In genomic region chr4:108383183-108383714, GRCm38 (mm10) we compare ENCODE assay signal across 8 mouse cellular contexts. TPM values are rescaled to one million over a fixed set of nuclear protein-coding genes. Genes with fewer than 3 reads are reported as not detected.
DNase-seq lines count a peak whose midpoint lies in the region; ATAC-seq and TF ChIP-seq lines count a peak whose summit lies in the region.

TSS of gene Shisal2a (minus strand) at chr4:108383349.

- no peak within 1 kb of the TSS for H3K27ac ChIP-seq in lung, embryonic 14.5 days (ENCODE audit: low read depth)
- H3K27ac ChIP-seq in embryonic facial prominence, embryonic 14.5 days (replicated peaks; ENCODE audit: low read depth, low read length) = peak within 1 kb of the TSS; percentile 10; the same call in 1 of the 2 replicates
- H3K27ac ChIP-seq in hindbrain, embryonic 15.5 days (replicated peaks) = peak within 1 kb of the TSS; percentile 44; the same call in 1 of the 2 replicates
- H3K27ac ChIP-seq in midbrain, embryonic 11.5 days (ENCODE audit: low read depth, low read length) = no peak within 1 kb of the TSS

- ATAC-seq in lung, embryonic 14.5 days (ENCODE audit: insufficient read depth) = no peak; the same call in 1 of the 2 replicates
- ATAC-seq in embryonic facial prominence, embryonic 14.5 days (ENCODE audit: low read depth) = peak; percentile 50
- ATAC-seq in hindbrain, embryonic 15.5 days (ENCODE audit: low FRiP score, low read depth) = peak; percentile 49
- ATAC-seq in midbrain, embryonic 11.5 days (ENCODE audit: low FRiP score) = peak; percentile 30; the same call in 1 of the 2 replicates

- H3K4me2 ChIP-seq in lung, embryonic 14.5 days = peak within 1 kb of the TSS; percentile 85
- H3K4me2 ChIP-seq in embryonic facial prominence, embryonic 14.5 days (ENCODE audit: low read depth, low read length) = peak within 1 kb of the TSS; percentile 89
- peak within 1 kb of the TSS; percentile 63 for H3K4me2 ChIP-seq in hindbrain, embryonic 15.5 days
- H3K4me2 ChIP-seq in midbrain, embryonic 11.5 days = peak within 1 kb of the TSS; percentile 75

- DNase-seq in lung, embryonic 14.5 days = peak; percentile 52
- no peak for DNase-seq in lung, postnatal 25 days (ENCODE audit: low spot score)
- DNase-seq in embryonic facial prominence, embryonic 14.5 days (ENCODE audit: low spot score) = peak; percentile 20
- no peak for DNase-seq in midbrain, embryonic 11.5 days (ENCODE audit: low spot score, missing footprints)
- peak; percentile 47 for DNase-seq in thymus, postnatal 4 days
- no peak for DNase-seq in left cerebral cortex, postnatal 36 days (ENCODE audit: low spot score in 2 of 2)
- DNase-seq in left cerebral cortex, postnatal 10 days (ENCODE audit: extremely low spot score in 1 of 2, low spot score in 2 of 2) = no peak

- intact Hi-C loops in left cerebral cortex, postnatal 36 days (cut with DNase I) = no loop called here
- intact Hi-C loops in left cerebral cortex, postnatal 10 days (cut with DNase I) = no loop called here

- H3K36me3 ChIP-seq in lung, embryonic 14.5 days (ENCODE audit: insufficient read depth) = no peaks in the 10 kb centered on the region
- H3K36me3 ChIP-seq in embryonic facial prominence, embryonic 14.5 days (ENCODE audit: control insufficient read depth, insufficient read depth, low read length) = no peaks in the 10 kb centered on the region
- no peaks in the 10 kb centered on the region for H3K36me3 ChIP-seq in hindbrain, embryonic 15.5 days
- no peaks in the 10 kb centered on the region for H3K36me3 ChIP-seq in midbrain, embryonic 11.5 days (ENCODE audit: control insufficient read depth, insufficient read depth, low read length)

- H3K27me3 ChIP-seq in lung, embryonic 14.5 days (ENCODE audit: insufficient read depth, low read length) = peaks cover 25% of the 10 kb centered on the region
- H3K27me3 ChIP-seq in embryonic facial prominence, embryonic 14.5 days (replicated peaks; ENCODE audit: control insufficient read depth, insufficient read depth, low read length) = peaks cover 9% of the 10 kb centered on the region
- no peaks in the 10 kb centered on the region for H3K27me3 ChIP-seq in hindbrain, embryonic 15.5 days
- peaks cover 26% of the 10 kb centered on the region for H3K27me3 ChIP-seq in midbrain, embryonic 11.5 days (ENCODE audit: control insufficient read depth, insufficient read depth, low read length)

- H3K9me3 ChIP-seq in lung, embryonic 14.5 days (ENCODE audit: low read depth, low read length) = no peaks in the 10 kb centered on the region
- H3K9me3 ChIP-seq in embryonic facial prominence, embryonic 14.5 days (ENCODE audit: control insufficient read depth, low read length) = no peaks in the 10 kb centered on the region
- H3K9me3 ChIP-seq in hindbrain, embryonic 15.5 days = no peaks in the 10 kb centered on the region
- no peaks in the 10 kb centered on the region for H3K9me3 ChIP-seq in midbrain, embryonic 11.5 days (ENCODE audit: control insufficient read depth, low read length)

- TF ChIP-seq CTCF in lung, embryonic 14.5 days (IDR thresholded peaks at IDR 0.05; ENCODE audit: low read depth) = peak; percentile 32; the same call in 1 of the 2 replicates

- peaks cover 3% of the 10 kb centered on the region; the same call in 1 of the 2 replicates for H3K4me1 ChIP-seq in lung, embryonic 14.5 days (ENCODE audit: insufficient read depth)
- peaks cover 8% of the 10 kb centered on the region; the same call in 1 of the 2 replicates for H3K4me1 ChIP-seq in embryonic facial prominence, embryonic 14.5 days (ENCODE audit: control insufficient read depth, insufficient read depth, low read length)
- peaks cover 9% of the 10 kb centered on the region for H3K4me1 ChIP-seq in hindbrain, embryonic 15.5 days (replicated peaks)
- H3K4me1 ChIP-seq in midbrain, embryonic 11.5 days (ENCODE audit: control insufficient read depth, insufficient read depth, low read length) = peaks cover 19% of the 10 kb centered on the region

- H3K9ac ChIP-seq in lung, embryonic 14.5 days = peak within 1 kb of the TSS; percentile 55
- peak within 1 kb of the TSS; percentile 73 for H3K9ac ChIP-seq in embryonic facial prominence, embryonic 14.5 days (ENCODE audit: low read depth, low read length)
- H3K9ac ChIP-seq in hindbrain, embryonic 15.5 days = peak within 1 kb of the TSS; percentile 52
- peak within 1 kb of the TSS; percentile 66 for H3K9ac ChIP-seq in midbrain, embryonic 11.5 days (ENCODE audit: low read length)

- H3K4me3 ChIP-seq in lung, embryonic 14.5 days (ENCODE audit: low read depth, low read length) = peak within 1 kb of the TSS; percentile 42
- H3K4me3 ChIP-seq in embryonic facial prominence, embryonic 14.5 days (ENCODE audit: low read depth, low read length) = peak within 1 kb of the TSS; percentile 54
- peak within 1 kb of the TSS; percentile 47 for H3K4me3 ChIP-seq in hindbrain, embryonic 15.5 days
- H3K4me3 ChIP-seq in midbrain, embryonic 11.5 days (ENCODE audit: low read depth, low read length) = peak within 1 kb of the TSS; percentile 42

- whole genome bisulfite sequencing in lung, embryonic 14.5 days = 3% methylated on average over 55 of the region's 55 CpGs
- WGBS in embryonic facial prominence, embryonic 14.5 days = 2% methylated on average over 30 of the region's 55 CpGs
- under 1% methylated on average over 55 of the region's 55 CpGs for WGBS in hindbrain, embryonic 15.5 days
- WGBS in midbrain, embryonic 11.5 days = 5% methylated on average over 55 of the region's 55 CpGs

RNA-seq across cellular contexts. Expression of gene Shisal2a, which starts in this region (rescaled TPM):
- polyA plus RNA-seq in lung, embryonic 14.5 days (2014; fragmentation: Nextera tagmentation; extraction: Ambion mirVana) = 0.34 TPM in 1 of 2 replicates, not detected in the other
- polyA plus RNA-seq in embryonic facial prominence, embryonic 14.5 days (2014; fragmentation: Nextera tagmentation; extraction: Ambion mirVana) = 3.9 and 4.7 TPM in 2 replicates
- polyA plus RNA-seq in hindbrain, embryonic 15.5 days (2015; fragmentation: Nextera tagmentation; extraction: Ambion mirVana) = 4.6 and 4.7 TPM in 2 replicates
- polyA plus RNA-seq in midbrain, embryonic 11.5 days (2014; fragmentation: Nextera tagmentation; extraction: Ambion mirVana) = 1.6 and 2.4 TPM in 2 replicates
- not detected for total RNA-seq in left cerebral cortex, postnatal 36 days (2021)
- total RNA-seq in left cerebral cortex, postnatal 10 days (2021) = not detected

Comparison
In these comparisons a context has a peak if more than half of its experiments do, and no peak if none do; other contexts are left out.
1. Peak in DNase-seq, H3K4me3 ChIP-seq, H3K9ac ChIP-seq and H3K4me2 ChIP-seq in lung, embryonic 14.5 days; RNA of the gene not detected or under 1 TPM.
2. DNase-seq: peak in embryonic facial prominence, embryonic 14.5 days (single experiment) and thymus, postnatal 4 days (single experiment); none in lung, postnatal 25 days (single experiment), midbrain, embryonic 11.5 days (single experiment), left cerebral cortex, postnatal 36 days (0 of 2) and left cerebral cortex, postnatal 10 days (0 of 2).
3. H3K27ac ChIP-seq: peak in embryonic facial prominence, embryonic 14.5 days (single experiment) and hindbrain, embryonic 15.5 days (single experiment); none in lung, embryonic 14.5 days (single experiment) and midbrain, embryonic 11.5 days (single experiment).
4. Peak in every context shown above with its lines, with median percentiles within 50 percentile points of each other: H3K4me2 ChIP-seq, H3K4me3 ChIP-seq and H3K9ac ChIP-seq.